Mouse (Mus musculus) splenic B cell, adult 2 months (primary cell): ENCODE measurements around the gene Casp9.

ENCODE experiments used
- DNase-seq: peaks from one replicate; pipeline ENCODE4 v3.0.0-alpha.2; 2011; ENCODE audit warnings: low read depth, low spot score
- H3K27me3 ChIP-seq: 2 replicates; pipeline ENCODE4 v1.6.1; 2012; ENCODE audit warnings: mild to moderate bottlenecking, low read length, moderate library complexity, mixed read lengths; ENCODE audit not compliant: control insufficient read depth, poor library complexity, insufficient read depth, severe bottlenecking
- H3K36me3 ChIP-seq: 2 replicates; pipeline ENCODE4 v1.6.1; 2012; ENCODE audit warnings: mild to moderate bottlenecking, low read length, moderate library complexity, mixed read lengths; ENCODE audit not compliant: control insufficient read depth, poor library complexity, insufficient read depth, severe bottlenecking

Casp9 gene

GRCm38 (mm10) chr4:141819316-141819715, 25.9 kb downstream of the Casp9 start:
- DNase-seq = no peak
- no peaks in the 10 kb centered on the region for H3K27me3 ChIP-seq
- H3K36me3 ChIP-seq = no peaks in the 10 kb centered on the region

GRCm38 (mm10) chr4:141821178-141821577, 27.8 kb downstream of the Casp9 start:
- no peaks in the 10 kb centered on the region for H3K27me3 ChIP-seq
- H3K36me3 ChIP-seq = no peaks in the 10 kb centered on the region
- no peak for DNase-seq

GRCm38 (mm10) chr4:141822089-141822488, 28.7 kb downstream of the Casp9 start:
- no peaks in the 10 kb centered on the region for H3K27me3 ChIP-seq
- no peaks in the 10 kb centered on the region for H3K36me3 ChIP-seq
- peak; percentile 15 for DNase-seq

- no peaks in the 10 kb centered on the region for H3K36me3 ChIP-seq
- peak; percentile 25 for DNase-seq
- H3K27me3 ChIP-seq = no peaks in the 10 kb centered on the region
Observed at GRCm38 (mm10) chr4:141822979-141823378, 29.6 kb downstream of the Casp9 start.

GRCm38 (mm10) chr4:141826060-141826459, 32.6 kb downstream of the Casp9 start, which contains the start of gene Cela2a:
Gene Cela2a (minus strand): TSS chr4:141826160.
- DNase-seq = no peak
- no peaks in the 10 kb centered on the region for H3K27me3 ChIP-seq
- H3K36me3 ChIP-seq = no peaks in the 10 kb centered on the region

GRCm38 (mm10) chr4:141827401-141827800, 34.0 kb downstream of the Casp9 start:
- Histone ChIP-seq H3K36me3 (no peaks in the 10 kb centered on the region), H3K27me3 (no peaks in the 10 kb centered on the region)
- DNase-seq = no peak

- Histone ChIP-seq H3K36me3 (no peaks in the 10 kb centered on the region), H3K27me3 (no peaks in the 10 kb centered on the region)
- DNase-seq = no peak
Observed at GRCm38 (mm10) chr4:141828177-141828576, 34.8 kb downstream of the Casp9 start.

GRCm38 (mm10) chr4:141830381-141830780, 37.0 kb downstream of the Casp9 start:
- Histone ChIP-seq H3K27me3 (no peaks in the 10 kb centered on the region), H3K36me3 (no peaks in the 10 kb centered on the region)
- no peak for DNase-seq

- no peak for DNase-seq
- Histone ChIP-seq H3K36me3 (no peaks in the 10 kb centered on the region), H3K27me3 (no peaks in the 10 kb centered on the region)
Observed at GRCm38 (mm10) chr4:141831361-141831760, 37.9 kb downstream of the Casp9 start.

- no peaks in the 10 kb centered on the region for H3K27me3 ChIP-seq
- no peaks in the 10 kb centered on the region for H3K36me3 ChIP-seq
- DNase-seq = no peak
Observed at GRCm38 (mm10) chr4:141833911-141834310, 40.5 kb downstream of the Casp9 start.

GRCm38 (mm10) chr4:141834536-141835095, 41.2 kb downstream of the Casp9 start:
- Histone ChIP-seq H3K27me3 (no peaks in the 10 kb centered on the region), H3K36me3 (no peaks in the 10 kb centered on the region)
- no peak for DNase-seq

- H3K36me3 ChIP-seq = no peaks in the 10 kb centered on the region
- no peak for DNase-seq
- no peaks in the 10 kb centered on the region for H3K27me3 ChIP-seq
Observed at GRCm38 (mm10) chr4:141845999-141846398, 52.6 kb downstream of the Casp9 start, which contains the start of gene Ctrc. Gene Ctrc (minus strand): TSS chr4:141846359.

GRCm38 (mm10) chr4:141853437-141853836, 60.0 kb downstream of the Casp9 start:
- peak; percentile 81 for DNase-seq
- H3K36me3 ChIP-seq = no peaks in the 10 kb centered on the region

GRCm38 (mm10) chr4:141857422-141857930, 64.1 kb downstream of the Casp9 start:
- H3K36me3 ChIP-seq = no peaks in the 10 kb centered on the region; the same call in 1 of the 2 replicates
- peak; percentile 77 for DNase-seq
- no peaks in the 10 kb centered on the region for H3K27me3 ChIP-seq

More at GRCm38 (mm10) chr4:141853437-141853836, 60.0 kb downstream of the Casp9 start:
- no peaks in the 10 kb centered on the region for H3K27me3 ChIP-seq

- no peaks in the 10 kb centered on the region for H3K27me3 ChIP-seq
- no peaks in the 10 kb centered on the region; the same call in 1 of the 2 replicates for H3K36me3 ChIP-seq
- peak; percentile 52 for DNase-seq
Observed at GRCm38 (mm10) chr4:141858501-141858900, 65.1 kb downstream of the Casp9 start.

GRCm38 (mm10) chr4:141859351-141859750, 65.9 kb downstream of the Casp9 start:
- Histone ChIP-seq H3K36me3 (no peaks in the 10 kb centered on the region; the same call in 1 of the 2 replicates), H3K27me3 (no peaks in the 10 kb centered on the region)
- DNase-seq = no peak
